12 mouse cellular contexts compared by ENCODE assay signal in genomic region chr2:3658900-3659299, GRCm38 (mm10).
DNase-seq lines count a peak whose midpoint lies in the region; ATAC-seq and TF ChIP-seq lines count a peak whose summit lies in the region.
"Had no signal": no experiment of that assay in that cellular context is flagged by ENCODE, and none has a peak within 500 bp of the region (broad histone marks: within the 10 kb centered on the region; RNA-seq: fewer than 3 reads in every experiment).

No protein-coding gene starts in this region.

- no peak for TF ChIP-seq CTCF in thymus, adult 2 months (IDR thresholded peaks at IDR 0.05; ENCODE audit: borderline replicate concordance, control insufficient read depth, extremely low read depth, insufficient read depth, low read length, poor library complexity)

- H3K27me3 ChIP-seq in hindbrain, embryonic 15.5 days = no peaks in the 10 kb centered on the region
- H3K27me3 ChIP-seq in hindbrain, embryonic 14.5 days (ENCODE audit: control insufficient read depth, insufficient read depth, low read length) = no peaks in the 10 kb centered on the region
- H3K27me3 ChIP-seq in thymus, adult 2 months (ENCODE audit: control insufficient read depth, insufficient read depth, low read length) = no peaks in the 10 kb centered on the region
- H3K27me3 ChIP-seq in stomach, embryonic 16.5 days (ENCODE audit: control insufficient read depth, insufficient read depth, low read length) = no peaks in the 10 kb centered on the region
- H3K27me3 ChIP-seq: heart, embryonic 12.5 days had no signal

- no peak overlapping the region for H3K4me3 ChIP-seq in hindbrain, embryonic 15.5 days
- H3K4me3 ChIP-seq in hindbrain, embryonic 14.5 days (replicated peaks; ENCODE audit: low read length) = no peak overlapping the region
- H3K4me3 ChIP-seq in thymus, adult 2 months (ENCODE audit: control insufficient read depth, insufficient read depth, low read length) = no peak overlapping the region
- H3K4me3 ChIP-seq in macrophage (ENCODE audit: inconsistent target) = no peak overlapping the region
- H3K4me3 ChIP-seq in stomach, embryonic 16.5 days (replicated peaks; ENCODE audit: low read length) = no peak overlapping the region
- H3K4me3 ChIP-seq: heart, embryonic 12.5 days had no signal

- no peaks in the 10 kb centered on the region for H3K9me3 ChIP-seq in hindbrain, embryonic 15.5 days
- no peaks in the 10 kb centered on the region for H3K9me3 ChIP-seq in hindbrain, embryonic 14.5 days (ENCODE audit: control insufficient read depth, low read length)
- H3K9me3 ChIP-seq in stomach, embryonic 16.5 days (replicated peaks; ENCODE audit: control insufficient read depth, low read length) = no peaks in the 10 kb centered on the region
- H3K9me3 ChIP-seq: heart, embryonic 12.5 days had no signal

- no peaks in the 10 kb centered on the region for H3K79me2 ChIP-seq in macrophage (ENCODE audit: inconsistent target)

- H3K27ac ChIP-seq in hindbrain, embryonic 15.5 days (replicated peaks) = no peak overlapping the region
- no peak overlapping the region for H3K27ac ChIP-seq in hindbrain, embryonic 14.5 days
- H3K27ac ChIP-seq in thymus, adult 2 months (ENCODE audit: control insufficient read depth, insufficient read depth, low read length) = peak overlapping the region; percentile 99
- H3K27ac ChIP-seq in macrophage = peak overlapping the region; percentile 78
- H3K27ac ChIP-seq in stomach, embryonic 16.5 days (ENCODE audit: low read length) = 0 out of 2 replicates have a peak overlapping the region, but pooled peaks have one; percentile 21

- no peak overlapping the region for H3K9ac ChIP-seq in hindbrain, embryonic 15.5 days
- H3K9ac ChIP-seq in hindbrain, embryonic 14.5 days = no peak overlapping the region
- H3K9ac ChIP-seq in stomach, embryonic 16.5 days (ENCODE audit: low read length) = no peak overlapping the region
- H3K9ac ChIP-seq: heart, embryonic 12.5 days had no signal

- H3K4me2 ChIP-seq in hindbrain, embryonic 15.5 days = no peak overlapping the region
- H3K4me2 ChIP-seq in hindbrain, embryonic 14.5 days (replicated peaks) = no peak overlapping the region
- no peak overlapping the region for H3K4me2 ChIP-seq in stomach, embryonic 16.5 days (ENCODE audit: low read depth, low read length)
- H3K4me2 ChIP-seq: heart, embryonic 12.5 days had no signal

- 39% methylated on average over 4 of the region's 4 CpGs for WGBS in hindbrain, embryonic 15.5 days
- 39% methylated on average over 4 of the region's 4 CpGs for WGBS in hindbrain, embryonic 14.5 days
- WGBS in thymus, adult 2 months = 25% methylated on average over 4 of the region's 4 CpGs
- 42% methylated on average over 4 of the region's 4 CpGs for WGBS in macrophage (ENCODE audit: missing documents)
- WGBS in stomach, embryonic 16.5 days = 20% methylated on average over 4 of the region's 4 CpGs

- TF ChIP-seq POLR2A in thymus, adult 2 months (IDR thresholded peaks at IDR 0.05; ENCODE audit: control insufficient read depth, extremely low read depth, insufficient read depth, low read length, poor library complexity) = no peak

- ATAC-seq in hindbrain, embryonic 15.5 days (ENCODE audit: low FRiP score, low read depth) = 0 out of 2 replicates have a peak, but pooled peaks have one; percentile 30
- no peak for ATAC-seq in hindbrain, embryonic 14.5 days (ENCODE audit: low FRiP score)
- peak; percentile 4; the same call in 1 of the 2 replicates for ATAC-seq in stomach, embryonic 16.5 days (ENCODE audit: insufficient read depth, low FRiP score)

- no peak for DNase-seq in hindbrain, embryonic 14.5 days (ENCODE audit: low spot score)
- no peak for DNase-seq in thymus, adult 2 months
- no peak for DNase-seq in thymus, postnatal 4 days
- no peak for DNase-seq in adrenal gland, postnatal 36 days
- no peak for DNase-seq in kidney, adult 18-20 months
- DNase-seq: adrenal gland, postnatal 10 days; cerebellum, adult 2 months; kidney, postnatal 36 days had no signal

- H3K36me3 ChIP-seq in hindbrain, embryonic 15.5 days = no peaks in the 10 kb centered on the region
- no peaks in the 10 kb centered on the region for H3K36me3 ChIP-seq in hindbrain, embryonic 14.5 days (replicated peaks; ENCODE audit: control insufficient read depth, insufficient read depth)
- no peaks in the 10 kb centered on the region for H3K36me3 ChIP-seq in thymus, adult 2 months (ENCODE audit: control insufficient read depth, insufficient read depth, low read length)
- no peaks in the 10 kb centered on the region for H3K36me3 ChIP-seq in macrophage (ENCODE audit: inconsistent target)
- H3K36me3 ChIP-seq in stomach, embryonic 16.5 days (ENCODE audit: control insufficient read depth, insufficient read depth, low read length) = no peaks in the 10 kb centered on the region
- H3K36me3 ChIP-seq: heart, embryonic 12.5 days had no signal

- no peaks in the 10 kb centered on the region for H3K4me1 ChIP-seq in hindbrain, embryonic 15.5 days (replicated peaks)
- no peaks in the 10 kb centered on the region for H3K4me1 ChIP-seq in hindbrain, embryonic 14.5 days (replicated peaks; ENCODE audit: control insufficient read depth, insufficient read depth, low read length)
- peaks cover 45% of the 10 kb centered on the region for H3K4me1 ChIP-seq in thymus, adult 2 months (replicated peaks; ENCODE audit: control insufficient read depth, insufficient read depth, low read length)
- peaks cover 16% of the 10 kb centered on the region for H3K4me1 ChIP-seq in stomach, embryonic 16.5 days (ENCODE audit: control insufficient read depth, insufficient read depth, low read length)

Comparison
In these comparisons a context has a peak if more than half of its experiments do, and no peak if none do; other contexts are left out.
1. H3K27ac ChIP-seq: peak in thymus, adult 2 months (single experiment), macrophage (single experiment) and stomach, embryonic 16.5 days (single experiment); none in hindbrain, embryonic 15.5 days (single experiment) and hindbrain, embryonic 14.5 days (single experiment).